Mouse (Mus musculus) spleen, postnatal 10 days (tissue): ENCODE results near the gene Gm20388.
"Not testable (repeated sequence)": the region's sequence is repeated elsewhere in the genome, so short reads cannot be mapped to it uniquely, and the experiment has no call there.

Source experiments
- DNase-seq, 2 experiments: peaks; one replicate each; pipeline ENCODE4 v3.0.0; 2021 to 2022; ENCODE audit warnings: low spot score in 2 of 2

Gene Gm20388

DNA sequence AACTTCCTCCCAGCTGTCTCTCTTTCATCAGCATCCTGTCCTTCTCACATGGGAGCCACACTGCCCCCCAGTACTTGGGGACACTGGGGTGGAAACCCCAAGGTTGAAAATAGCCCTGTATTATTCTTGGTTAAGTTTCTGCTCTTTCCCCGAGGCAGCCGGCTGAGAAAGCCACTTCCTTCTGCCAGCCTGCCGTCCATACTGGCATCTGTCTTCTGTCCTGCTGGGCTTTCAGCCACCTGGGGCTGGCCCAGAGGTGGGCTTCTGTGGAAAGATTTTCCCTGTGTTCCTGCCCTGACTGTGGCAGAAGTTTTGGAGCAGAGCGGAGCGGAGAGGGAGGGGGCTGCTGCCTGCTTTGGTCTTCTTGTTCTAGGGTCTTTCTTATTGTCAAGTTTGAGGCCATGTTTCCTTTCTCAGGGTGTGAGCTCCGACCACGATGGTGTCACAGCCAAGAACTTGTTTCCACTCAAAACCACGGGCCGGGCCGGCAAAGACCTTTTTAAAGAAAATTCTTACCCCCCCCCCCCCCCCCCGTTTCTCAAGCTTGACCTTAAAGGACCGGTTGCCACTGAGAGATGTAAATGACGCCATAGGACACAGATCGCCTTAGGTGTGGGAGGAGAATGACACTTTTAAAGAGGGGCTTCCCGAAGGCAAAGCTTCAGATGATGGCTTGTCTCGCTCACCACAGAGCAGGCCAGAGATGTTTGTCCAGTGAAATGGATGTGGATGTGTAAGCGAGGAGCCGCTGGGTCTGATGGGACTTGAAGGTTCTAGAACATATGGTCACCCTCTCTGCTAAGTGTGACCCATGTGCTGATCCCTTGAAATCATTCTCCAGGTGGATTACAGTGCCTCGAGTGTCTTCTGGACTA lies 849.9 kb downstream of the Gm20388 start:
- no peak for DNase-seq

DNA sequence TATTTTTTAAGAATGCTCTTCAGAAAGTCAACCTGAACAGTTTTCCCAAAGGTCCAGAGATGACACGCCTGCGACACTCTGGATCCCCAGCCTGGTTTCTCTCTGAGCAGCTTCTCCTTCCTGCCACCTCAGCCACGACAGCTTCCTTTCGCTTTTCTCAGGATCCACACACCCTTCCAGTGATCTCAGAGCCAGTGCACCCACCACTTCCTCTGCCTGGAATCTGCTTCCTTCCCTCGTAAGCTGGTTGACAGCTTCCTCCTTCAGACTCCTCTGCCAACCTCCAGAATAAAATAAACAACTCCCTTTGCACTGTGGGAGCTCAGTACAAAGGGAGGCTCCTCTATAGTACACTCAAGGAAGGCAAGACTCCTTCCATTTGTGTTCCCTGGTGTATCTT lies 852.6 kb downstream of the Gm20388 start:
- DNase-seq: no peak

DNA sequence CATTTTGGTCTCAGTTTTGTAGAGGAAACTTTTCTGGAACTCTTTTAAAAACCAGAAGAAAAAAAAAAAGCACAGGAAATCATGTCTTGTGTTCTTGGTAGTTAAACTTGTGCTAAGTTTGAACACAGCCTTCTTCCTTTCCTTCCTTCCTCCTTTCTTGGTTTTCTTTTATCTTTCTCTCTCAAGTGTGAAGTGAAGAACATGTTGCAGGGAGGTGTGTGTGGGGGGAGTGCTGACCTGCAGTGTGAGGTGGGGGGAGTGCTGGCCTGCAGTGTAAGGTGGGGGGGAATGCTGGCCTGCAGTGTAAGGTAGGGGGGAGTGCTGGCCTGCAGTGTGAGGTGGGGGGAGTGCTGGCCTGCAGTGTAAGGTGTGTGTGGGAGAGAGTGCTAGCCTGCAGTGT lies 854.0 kb downstream of the Gm20388 start:
- no peak for DNase-seq

DNA sequence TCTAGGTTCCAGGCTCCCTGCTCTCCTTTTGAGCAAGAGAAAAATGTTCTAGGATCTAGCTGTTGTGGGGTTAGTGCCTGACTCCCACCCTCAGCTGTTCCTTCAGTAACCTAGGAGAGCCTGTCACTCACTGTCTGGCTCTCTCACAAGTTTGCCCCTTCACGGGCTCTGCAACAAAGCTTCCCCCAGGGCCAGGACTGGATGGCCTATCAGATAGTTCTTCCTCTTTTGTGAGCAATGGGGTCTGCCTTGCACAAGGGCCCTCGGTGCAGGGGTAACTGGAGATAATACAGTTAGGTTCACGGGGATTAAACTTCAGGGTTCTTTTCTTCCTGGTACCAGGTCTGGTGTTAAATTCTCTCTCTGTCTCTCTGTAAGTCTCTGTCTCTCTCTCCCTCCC lies 856.0 kb downstream of the Gm20388 start:
- DNase-seq: no peak

DNA sequence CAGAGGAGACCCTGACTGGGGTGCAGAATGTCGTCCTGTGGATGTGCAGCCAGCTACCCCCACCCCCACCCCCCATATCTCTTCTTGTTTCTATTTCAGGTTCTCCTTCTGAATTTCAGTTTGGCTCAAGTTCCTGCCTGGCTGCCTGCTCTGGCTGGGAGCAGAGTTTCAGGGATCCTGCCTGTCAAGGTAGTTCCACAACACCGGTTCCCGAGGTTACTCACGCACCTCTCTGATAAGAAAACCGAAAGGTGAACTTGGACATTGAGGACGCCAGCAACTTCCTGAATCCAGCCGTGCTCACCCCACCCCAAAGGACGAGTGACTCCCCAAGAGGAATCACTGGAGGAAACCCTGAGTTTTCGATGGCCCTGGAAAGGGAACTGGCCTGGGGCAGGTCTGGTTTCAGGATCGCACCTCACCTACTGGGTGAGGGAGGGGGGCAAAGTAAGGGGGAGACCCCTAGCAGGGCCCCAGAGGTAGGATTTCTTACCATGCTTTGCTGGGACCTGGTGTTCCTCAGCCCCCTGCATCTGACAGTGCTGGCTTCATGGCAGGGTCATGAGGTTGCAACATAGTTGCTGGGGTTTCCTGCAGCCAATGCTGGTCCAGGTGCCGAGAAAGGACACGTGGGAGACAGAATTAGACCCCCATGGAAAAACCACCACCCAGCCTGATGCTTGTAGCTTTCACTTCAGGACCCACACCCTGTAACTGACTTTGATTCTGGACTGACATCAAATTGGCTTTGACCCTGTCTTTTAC lies 858.0 kb downstream of the Gm20388 start:
- DNase-seq: no peak

DNA sequence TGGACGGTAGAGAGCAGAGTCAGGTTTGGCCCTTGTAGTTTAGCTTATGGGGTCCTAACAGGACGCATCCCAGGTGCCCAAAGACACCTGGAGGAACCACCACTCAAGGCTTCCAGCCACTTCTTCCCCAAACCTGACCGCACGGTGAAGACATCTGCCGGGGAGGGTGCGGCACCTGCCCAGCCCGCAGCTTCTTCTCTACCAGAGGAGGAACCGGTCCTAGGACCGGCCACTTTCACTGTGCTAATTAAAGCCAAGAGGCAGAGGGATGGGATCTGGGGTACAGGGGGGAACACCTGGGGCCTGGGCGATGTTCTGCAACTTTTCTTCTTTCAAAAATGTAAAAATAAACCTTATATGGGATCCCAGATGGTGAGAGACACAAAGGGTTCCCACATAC lies 866.5 kb downstream of the Gm20388 start:
- no peak for DNase-seq

DNA sequence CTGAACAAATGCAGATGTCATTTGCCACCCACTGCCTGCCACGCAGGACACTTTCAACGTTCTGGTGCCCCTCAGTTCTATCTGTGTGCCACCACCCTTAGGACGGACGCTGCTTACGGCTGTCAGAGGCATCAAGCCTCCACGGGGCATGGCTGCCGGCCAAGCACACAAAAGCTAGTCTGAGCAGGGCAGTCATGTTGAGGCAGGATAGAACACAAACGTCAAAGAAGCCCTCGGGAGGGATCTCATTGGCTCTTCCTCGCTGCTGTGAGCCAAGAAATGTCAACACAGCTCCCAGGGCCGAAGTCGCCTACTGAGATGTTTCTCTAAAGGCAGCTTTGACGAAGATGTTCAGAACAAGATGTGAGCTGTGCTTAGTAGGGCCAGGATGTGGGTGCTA lies 867.1 kb downstream of the Gm20388 start:
- DNase-seq: no peak

DNA sequence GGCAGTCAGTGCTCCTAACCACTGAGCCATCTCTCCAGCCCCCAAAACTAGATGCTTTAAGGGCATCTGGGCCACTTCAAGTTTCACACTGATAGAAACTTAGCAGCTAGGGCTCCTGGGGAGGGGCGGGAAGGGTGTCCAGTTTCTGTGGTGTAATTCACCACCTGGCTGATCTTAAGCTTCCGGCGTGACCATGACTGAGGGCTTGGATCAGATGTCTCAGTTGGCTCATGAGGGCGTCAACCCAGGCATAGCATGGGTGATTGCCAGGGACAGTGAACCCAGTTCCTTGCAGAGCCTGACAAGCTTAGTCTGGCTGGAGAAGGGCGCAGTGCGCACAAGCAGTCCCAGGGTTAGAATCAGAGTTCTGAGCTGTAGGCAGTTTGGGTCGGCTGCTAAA lies 868.5 kb downstream of the Gm20388 start:
- no peak for DNase-seq

DNA sequence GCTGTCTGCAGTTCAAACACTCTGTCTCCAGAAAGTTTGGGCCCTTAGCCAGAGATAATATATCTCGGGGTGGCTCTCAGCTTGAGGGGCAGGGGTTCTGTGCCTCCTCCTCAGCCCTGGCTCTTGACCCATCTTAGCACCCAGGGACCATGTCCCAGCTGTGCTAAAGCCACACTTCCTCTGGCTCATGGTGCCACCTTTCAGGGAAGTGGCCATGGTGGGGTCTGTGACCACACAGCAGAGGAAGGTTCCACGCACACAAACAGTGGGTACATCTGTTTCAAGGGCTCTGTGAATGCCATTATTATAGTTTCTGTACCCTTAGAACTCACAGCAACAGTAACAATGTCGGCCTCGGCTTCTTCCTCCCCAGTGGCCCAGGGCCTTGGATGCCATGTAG lies 873.1 kb downstream of the Gm20388 start:
- DNase-seq: no peak

DNA sequence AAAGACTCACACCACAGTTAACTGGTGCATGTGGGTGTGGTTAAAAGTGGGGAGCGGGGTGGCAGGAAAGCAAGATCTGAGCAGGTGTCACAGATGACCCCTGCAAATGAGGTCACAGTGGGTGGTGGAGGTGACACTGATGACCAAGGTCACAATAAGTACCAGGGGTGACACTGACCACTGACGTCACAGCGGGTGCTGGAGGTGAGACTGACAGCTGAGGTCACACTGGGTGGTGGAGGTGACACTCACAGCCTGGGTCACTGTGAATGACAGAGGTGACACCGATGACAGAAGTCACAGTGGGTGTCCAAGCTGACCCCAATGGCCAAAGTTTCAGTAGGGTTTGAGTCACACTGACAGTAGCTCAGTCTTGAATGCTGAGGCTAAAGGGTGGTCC lies 876.1 kb downstream of the Gm20388 start:
- no peak for DNase-seq

DNA sequence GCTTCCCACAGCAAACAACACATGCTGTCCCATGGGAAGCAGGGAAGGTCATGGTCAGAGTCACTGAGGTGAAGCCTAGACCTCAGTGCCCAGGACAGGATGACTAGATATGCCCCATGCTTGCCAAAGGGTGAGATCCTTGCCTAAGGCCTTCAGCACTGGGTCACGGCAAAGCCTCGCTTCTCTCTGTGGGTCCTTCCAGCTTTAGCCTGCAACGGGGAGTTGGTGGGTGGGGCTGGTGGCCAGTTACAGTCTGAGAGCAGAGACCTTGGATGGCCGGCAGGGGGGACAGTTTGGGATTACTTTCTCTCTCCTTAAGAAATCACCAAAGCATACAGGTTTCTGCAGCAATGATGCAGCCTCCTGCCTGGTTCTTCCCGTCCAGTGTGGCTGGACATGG lies 877.0 kb downstream of the Gm20388 start:
- no peak for DNase-seq

DNA sequence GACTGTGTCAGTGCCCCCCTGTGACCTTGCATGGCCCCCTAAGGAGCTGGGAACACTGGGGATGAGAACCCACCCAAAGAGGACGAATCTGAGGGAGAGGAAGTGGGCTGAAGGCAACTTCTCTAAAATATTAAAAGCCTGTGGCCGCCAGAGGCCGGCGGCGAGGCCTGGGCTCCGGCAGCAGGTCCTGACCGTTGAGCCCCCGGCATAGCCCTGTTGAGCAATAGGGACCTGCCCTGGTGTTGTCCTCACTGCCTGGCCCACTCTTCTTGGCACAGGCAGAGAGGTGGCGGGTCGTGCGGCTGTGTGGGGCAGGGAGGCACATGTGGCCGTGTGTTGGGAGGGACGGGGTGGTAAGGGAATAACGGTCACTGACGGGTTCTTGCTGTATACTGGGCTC lies 882.1 kb downstream of the Gm20388 start:
- DNase-seq: no peak

DNA sequence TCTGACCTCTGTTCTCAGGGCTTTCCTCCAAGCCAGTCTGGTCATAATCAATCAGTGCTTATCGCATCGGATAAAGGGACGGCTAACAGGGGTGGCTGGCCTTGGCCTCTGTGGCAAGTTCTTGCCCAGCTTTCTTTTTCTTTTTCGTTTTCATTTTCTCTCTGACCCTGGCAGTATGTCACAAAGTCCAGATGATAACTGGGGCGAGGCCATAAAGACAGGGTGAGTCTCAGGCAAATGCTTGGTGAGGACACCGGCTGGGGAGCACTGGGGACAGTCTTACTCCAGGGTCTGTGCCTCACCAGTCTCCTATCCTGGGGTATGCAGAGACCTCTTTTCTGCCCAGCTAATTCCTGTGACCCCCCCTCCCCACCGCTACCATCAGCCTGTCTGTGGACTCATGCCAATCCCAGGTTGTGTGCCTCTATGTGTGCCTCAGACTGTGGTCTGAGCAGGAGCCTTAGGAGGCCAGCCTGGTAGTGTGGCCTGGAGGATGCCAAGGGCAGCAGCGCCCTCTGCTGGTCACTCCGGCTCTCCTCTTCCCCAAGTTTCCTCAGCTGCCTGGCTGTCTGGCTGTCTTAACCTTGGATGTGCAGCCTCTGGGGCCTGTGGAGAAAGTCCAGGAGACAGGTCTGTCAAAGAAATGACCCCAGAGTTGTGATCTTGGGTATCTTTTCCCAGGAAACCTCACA lies 885.4 kb downstream of the Gm20388 start:
- DNase-seq: peak; percentile 63 to 86

DNA sequence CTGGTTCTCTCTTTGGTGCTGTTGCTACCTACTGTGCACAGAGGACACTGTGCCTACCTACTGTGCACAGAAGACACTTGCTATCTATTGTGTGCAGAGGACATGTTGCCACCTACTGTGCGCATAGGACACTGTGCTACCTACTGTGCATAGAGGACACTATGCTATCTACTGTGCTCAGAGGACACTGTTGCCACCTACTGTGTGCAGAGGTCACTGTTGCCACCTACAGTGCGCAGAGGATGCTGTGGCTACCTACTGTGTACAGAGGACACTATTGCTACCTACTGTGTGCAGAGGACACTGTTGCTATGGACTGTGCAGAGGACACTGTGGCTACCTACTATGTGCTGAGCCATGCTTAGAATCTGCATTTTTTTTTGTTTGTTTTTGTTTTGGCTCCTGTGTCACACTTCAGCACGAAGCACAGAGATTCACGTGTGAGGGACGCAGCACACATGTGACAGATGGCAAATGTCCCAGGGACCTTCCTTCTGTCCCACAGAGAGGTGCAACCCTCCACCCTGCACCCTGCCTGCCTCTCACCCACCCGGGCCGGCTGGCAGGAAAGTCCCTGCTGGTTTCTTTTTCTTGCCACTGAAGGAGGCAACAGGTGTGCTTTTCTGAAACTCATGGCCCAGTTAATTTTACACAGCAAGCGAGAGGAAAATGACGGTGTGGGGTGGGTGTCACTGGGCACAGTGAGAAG lies 886.5 kb downstream of the Gm20388 start:
- DNase-seq: no peak

DNA sequence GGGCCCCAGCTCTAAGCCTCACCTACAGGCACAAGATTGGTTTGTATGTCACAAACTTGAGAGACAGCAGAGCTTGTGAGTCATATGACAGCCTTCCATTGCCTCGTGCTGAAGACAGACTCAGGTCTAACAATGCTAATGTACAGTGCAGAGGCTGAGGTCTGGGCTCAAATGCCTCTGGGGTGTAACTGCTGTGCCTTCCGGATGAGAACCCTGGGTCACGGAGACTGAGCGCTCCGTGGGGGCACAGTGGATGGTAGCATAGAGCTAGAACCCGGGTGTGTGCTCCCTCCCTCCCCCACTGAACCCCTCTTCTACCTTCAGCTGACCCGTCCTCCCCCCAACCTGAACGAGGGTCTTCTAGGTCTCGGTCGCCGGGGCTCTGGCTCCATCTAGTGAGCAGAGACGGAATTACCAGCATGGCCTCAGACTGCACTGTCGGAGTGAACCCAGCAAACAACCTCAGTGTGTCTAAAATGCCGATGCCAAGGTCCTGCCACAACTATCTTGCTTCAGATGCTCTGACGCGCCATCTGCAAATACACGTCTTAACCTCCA lies 889.7 kb downstream of the Gm20388 start:
- peak; percentile 39 to 62 for DNase-seq

DNA sequence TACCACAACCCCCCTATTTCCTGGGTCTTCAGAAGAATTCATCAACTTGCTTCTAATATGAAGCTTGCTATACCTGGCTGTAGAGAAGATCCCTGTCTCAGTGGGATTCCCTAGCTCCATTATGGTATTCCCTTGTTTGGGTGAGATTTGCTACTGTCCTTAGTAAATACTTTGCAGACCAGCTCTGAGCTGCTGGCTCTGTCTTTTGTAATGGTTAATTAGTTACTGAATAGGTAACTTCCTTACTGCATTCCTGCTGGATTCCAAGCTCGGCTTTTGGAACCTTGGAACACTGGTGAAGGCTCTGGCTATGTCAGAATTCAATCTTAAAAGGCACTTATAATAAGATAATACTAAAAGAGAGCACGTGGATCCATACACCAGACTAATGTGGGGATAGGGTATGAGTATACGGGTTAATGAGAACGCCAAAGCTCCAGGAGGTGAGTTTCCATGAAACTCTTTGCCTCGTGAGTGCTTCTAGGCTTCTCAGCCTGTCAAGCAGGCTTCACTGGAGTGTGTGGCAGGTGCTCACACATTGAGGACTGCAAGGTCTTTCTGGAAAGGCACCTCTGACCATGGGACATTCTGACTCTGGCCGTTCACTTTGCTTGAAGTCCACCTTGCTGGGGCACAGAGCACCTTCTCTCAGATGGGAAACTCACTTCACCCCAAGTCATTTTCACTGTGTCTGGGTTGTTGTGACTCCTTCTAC lies 893.2 kb downstream of the Gm20388 start:
- not testable (repeated sequence) for DNase-seq

DNA sequence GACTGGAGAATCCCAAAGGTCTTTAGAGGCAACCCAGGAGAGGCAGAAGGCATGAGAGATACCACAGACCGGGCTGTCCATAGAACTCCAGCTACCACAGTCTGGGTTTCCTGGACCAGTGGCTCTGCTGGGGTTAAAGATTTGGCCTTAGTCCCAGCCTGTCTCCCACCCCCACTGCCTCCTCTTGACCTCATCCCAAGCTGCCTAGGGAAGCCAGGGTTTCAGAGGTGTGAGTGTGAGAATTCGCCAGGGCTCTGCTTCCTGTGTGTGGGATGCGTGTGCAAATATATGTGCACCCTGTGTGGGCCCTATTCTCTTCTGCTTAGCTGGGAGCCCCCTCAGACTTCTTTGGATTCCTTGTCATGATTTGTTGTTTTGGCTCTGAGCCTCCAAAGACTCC lies 894.1 kb downstream of the Gm20388 start:
- DNase-seq: no peak

DNA sequence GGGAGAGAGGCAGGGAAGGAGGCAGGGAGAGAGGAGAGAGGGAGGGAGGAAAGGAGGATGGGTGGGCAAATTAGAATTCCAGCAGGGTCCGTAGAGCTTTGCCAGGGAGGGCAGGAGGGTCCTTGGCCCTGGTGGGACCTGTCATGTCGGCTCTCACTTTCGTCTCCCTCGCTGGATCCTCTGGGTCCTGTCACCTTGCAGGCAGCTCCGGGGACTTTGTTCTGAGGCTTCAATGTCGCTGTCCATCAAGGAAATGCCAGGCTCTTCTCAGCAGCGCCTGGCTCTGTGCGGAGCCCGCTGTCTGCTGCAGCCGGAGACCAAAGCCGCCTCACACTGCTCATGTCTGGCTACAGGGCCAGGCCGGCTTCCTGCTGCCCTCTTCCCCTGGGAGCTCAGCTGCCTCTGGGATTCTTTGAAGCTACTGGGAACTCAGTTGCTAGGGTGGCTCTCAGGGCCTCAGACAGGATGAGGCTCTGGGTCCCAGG lies 896.2 kb downstream of the Gm20388 start:
- no peak for DNase-seq

DNA sequence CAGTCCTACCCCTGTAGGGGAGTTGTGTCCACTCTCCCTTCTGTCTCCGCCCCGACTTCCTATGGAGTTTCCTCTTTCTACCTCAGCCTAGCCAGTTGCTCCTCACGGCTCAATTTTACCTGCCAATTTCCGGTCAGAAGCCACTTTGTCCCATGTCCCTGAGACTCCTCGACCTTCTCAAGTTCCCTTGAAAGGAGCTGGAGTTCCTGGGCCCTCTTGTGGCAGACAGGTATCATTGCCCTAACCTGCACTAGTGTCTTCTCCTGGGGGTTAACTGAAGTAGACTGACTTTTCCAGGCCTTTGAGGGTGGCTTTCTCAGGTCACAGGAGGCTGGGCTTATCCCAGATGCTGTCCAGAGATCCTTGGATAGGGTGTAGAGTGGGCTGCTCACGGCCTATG lies 897.1 kb downstream of the Gm20388 start:
- no peak for DNase-seq

DNA sequence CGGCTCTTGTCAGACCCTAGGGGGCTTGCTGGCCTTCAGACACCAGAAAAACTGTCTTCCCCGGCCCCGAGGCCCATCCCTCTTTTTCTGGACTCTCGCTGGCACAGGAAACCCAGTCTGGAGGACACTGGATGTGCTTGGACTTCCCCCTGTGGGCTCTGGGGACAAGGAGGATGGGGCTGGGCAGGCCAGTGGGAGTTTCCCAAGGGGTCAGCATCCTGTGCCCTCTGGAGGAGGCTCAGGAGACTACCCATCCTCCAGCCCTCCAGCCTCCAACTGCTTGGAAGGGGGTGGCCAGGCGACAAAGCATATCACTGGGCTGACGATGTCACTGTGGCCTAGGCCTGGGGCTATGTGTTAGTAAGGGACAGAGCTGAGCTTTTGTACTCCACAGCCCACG lies 898.4 kb downstream of the Gm20388 start:
- no peak for DNase-seq

DNA sequence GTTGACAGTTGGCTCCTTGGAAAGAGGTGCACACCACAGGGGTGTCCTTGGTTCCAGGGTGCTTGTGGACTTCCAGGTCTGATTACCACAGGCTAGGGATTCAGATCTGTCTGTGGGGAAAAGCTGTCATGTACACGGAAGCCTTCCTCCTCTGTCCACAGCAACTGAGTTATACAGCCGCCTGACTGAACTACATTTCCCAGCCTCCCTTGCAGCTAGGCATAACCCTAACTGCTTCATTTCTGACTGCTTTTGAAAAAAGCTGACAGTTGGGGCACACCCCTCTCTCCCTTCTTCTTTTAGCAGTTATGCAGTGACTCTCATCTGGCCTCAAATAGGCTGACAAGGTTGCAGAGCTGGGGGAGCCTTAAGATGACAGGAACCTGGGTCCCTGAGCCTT lies 901.3 kb downstream of the Gm20388 start:
- no peak for DNase-seq
